Mouse (Mus musculus): ENCODE data around the gene Fbxw22.
"Not testable (repeated sequence)": the region's sequence is repeated elsewhere in the genome, so short reads cannot be mapped to it uniquely, and the experiment has no call there.

Fbxw22 gene

GRCm38 (mm10) chr9:109404196-109404595 lies at the start of gene Fbxw22:
TSS of gene Fbxw22 (minus strand) at chr9:109404296.
- DNase-seq (ENCODE audit: extremely low spot score, low spot score) = not testable (repeated sequence)

- no peak for DNase-seq (ENCODE audit: extremely low spot score, low spot score)
Measured at GRCm38 (mm10) chr9:109449040-109449439, 44.9 kb upstream of the Fbxw22 start, which contains the start of gene Fbxw16. TSS of gene Fbxw16 (minus strand) at chr9:109449140.

GRCm38 (mm10) chr9:109432956-109433355 lies 28.9 kb upstream of the Fbxw22 start:
- no peak for DNase-seq (ENCODE audit: extremely low spot score, low spot score)

DNA sequence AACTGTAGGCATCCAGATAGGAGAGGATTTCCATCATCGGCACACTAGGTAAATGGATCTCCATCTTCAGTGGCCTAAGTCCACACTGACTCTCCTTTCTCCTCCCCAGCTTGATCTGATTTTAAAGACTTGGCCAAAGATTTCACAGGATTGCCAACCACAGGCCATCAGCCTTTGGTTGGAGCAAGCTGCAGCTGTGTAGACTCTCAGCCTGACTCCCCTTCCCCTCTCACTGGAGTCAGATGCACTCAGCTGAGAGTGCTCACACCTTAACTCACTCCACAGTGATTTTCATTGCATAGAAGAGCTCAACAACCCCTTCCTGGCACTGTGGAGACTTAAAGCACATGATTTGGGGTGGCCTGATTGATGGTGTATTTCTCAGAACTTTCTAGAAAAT lies 64.5 kb downstream of the Fbxw22 start, which contains the start of gene Fbxw28:
Gene Fbxw28 (minus strand): TSS at position 101 of the 400 bp plus-strand sequence.
- DNase-seq (ENCODE audit: extremely low spot score, low spot score) = not testable (repeated sequence)
